ENCODE assay signal across 9 mouse cellular contexts in the genomic region with DNA sequence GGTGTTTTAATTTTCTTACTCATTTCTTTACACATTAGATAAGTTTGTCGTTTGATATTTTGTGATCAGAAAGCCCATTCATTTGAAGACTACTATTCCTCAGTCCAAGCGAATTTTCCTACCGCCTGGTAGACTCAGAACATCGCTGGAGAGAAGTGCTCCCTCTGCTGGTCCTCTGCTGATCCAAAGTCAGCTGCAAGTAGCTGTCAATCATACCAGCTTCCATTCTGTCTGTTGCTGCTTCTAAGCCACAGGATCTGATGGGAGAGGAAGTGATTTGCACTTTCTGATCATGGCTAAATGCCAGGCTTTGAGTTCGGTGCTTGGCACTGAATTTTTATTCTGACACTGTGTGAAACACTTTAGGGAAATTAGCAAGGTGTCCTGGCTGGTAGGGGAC. TPM values are rescaled to one million over a fixed set of nuclear protein-coding genes. Genes with fewer than 3 reads are reported as not detected.
DNase-seq lines count a peak whose midpoint lies in the region; ATAC-seq and TF ChIP-seq lines count a peak whose summit lies in the region.
"Had no signal": no experiment of that assay in that cellular context is flagged by ENCODE, and none has a peak within 500 bp of the region (broad histone marks: within the 10 kb centered on the region; RNA-seq: fewer than 3 reads in every experiment).

No protein-coding gene starts in this region.

- no peaks in the 10 kb centered on the region for H3K36me3 ChIP-seq in forebrain, embryonic 10.5 days (replicated peaks)
- no peaks in the 10 kb centered on the region for H3K36me3 ChIP-seq in forebrain, embryonic 13.5 days (ENCODE audit: poor library complexity, severe bottlenecking)
- no peaks in the 10 kb centered on the region for H3K36me3 ChIP-seq in ES-Bruce4 (ENCODE audit: control insufficient read depth, insufficient read depth, low read length, poor library complexity, severe bottlenecking)

- peaks cover 10% of the 10 kb centered on the region for H3K4me1 ChIP-seq in forebrain, embryonic 10.5 days
- H3K4me1 ChIP-seq in forebrain, embryonic 13.5 days: peaks cover 10% of the 10 kb centered on the region
- no peaks in the 10 kb centered on the region for H3K4me1 ChIP-seq in ES-Bruce4 (ENCODE audit: control insufficient read depth, insufficient read depth, low read length)

- peak; percentile 93 for TF ChIP-seq CTCF in ES-Bruce4 (IDR thresholded peaks at IDR 0.05; ENCODE audit: low read depth, low read length)

- no peak overlapping the region for H3K4me2 ChIP-seq in forebrain, embryonic 13.5 days

- WGBS in forebrain, embryonic 10.5 days: 22% methylated on average over 5 of the region's 5 CpGs
- WGBS in forebrain, embryonic 13.5 days: 15% methylated on average over 5 of the region's 5 CpGs

- H3K4me3 ChIP-seq in forebrain, embryonic 10.5 days: no peak overlapping the region
- no peak overlapping the region for H3K4me3 ChIP-seq in forebrain, embryonic 13.5 days
- no peak overlapping the region for H3K4me3 ChIP-seq in ES-Bruce4 (ENCODE audit: low read depth, low read length)

- H3K27ac ChIP-seq in forebrain, embryonic 10.5 days: no peak overlapping the region
- no peak overlapping the region for H3K27ac ChIP-seq in forebrain, embryonic 13.5 days
- H3K27ac ChIP-seq in ES-Bruce4 (ENCODE audit: insufficient read depth, low read length): no peak overlapping the region
- H3K27ac ChIP-seq: macrophage had no signal

- no peak for TF ChIP-seq EP300 in ES-Bruce4 (IDR thresholded peaks at IDR 0.05; ENCODE audit: insufficient read depth, low read depth, low read length)

- no peak overlapping the region for H3K9ac ChIP-seq in forebrain, embryonic 13.5 days
- H3K9ac ChIP-seq in ES-Bruce4 (ENCODE audit: low read depth, poor library complexity, severe bottlenecking): no peak overlapping the region

- ATAC-seq in forebrain, embryonic 13.5 days: no peak

- peak; percentile 45 for DNase-seq in forebrain, embryonic 10.5 days (ENCODE audit: extremely low spot score, low spot score)
- peak; percentile 16 for DNase-seq in c-Kit-negative CD71-positive TER-119-positive erythroid progenitor cells, embryonic 14.5 days (ENCODE audit: low read depth, low spot score)
- DNase-seq in frontal cortex, postnatal 25 days (ENCODE audit: low spot score in 2 of 2): peak; percentile 21 to 25
- peak; percentile 72 for DNase-seq in layer of hippocampus, adult 11-12 months (ENCODE audit: low spot score)
- peak; percentile 45 for DNase-seq in lung, postnatal 25 days (ENCODE audit: low spot score)
- peak; percentile 21 for DNase-seq in spleen, adult 12 weeks (ENCODE audit: low spot score)

- no peaks in the 10 kb centered on the region for H3K27me3 ChIP-seq in forebrain, embryonic 10.5 days (ENCODE audit: poor library complexity, severe bottlenecking)
- H3K27me3 ChIP-seq in forebrain, embryonic 13.5 days: no peaks in the 10 kb centered on the region
- H3K27me3 ChIP-seq in ES-Bruce4 (ENCODE audit: control insufficient read depth, insufficient read depth, low read length, poor library complexity, severe bottlenecking): no peaks in the 10 kb centered on the region

- no peaks in the 10 kb centered on the region for H3K9me3 ChIP-seq in forebrain, embryonic 10.5 days
- H3K9me3 ChIP-seq in forebrain, embryonic 13.5 days (replicated peaks): no peaks in the 10 kb centered on the region
- no peaks in the 10 kb centered on the region for H3K9me3 ChIP-seq in ES-Bruce4 (replicated peaks; ENCODE audit: control insufficient read depth, insufficient read depth, low read length, poor library complexity, severe bottlenecking)

- TF ChIP-seq POLR2A in ES-Bruce4 (IDR thresholded peaks at IDR 0.05; ENCODE audit: insufficient read depth, low read length): no peak

RNA-seq across cellular contexts. Expression of gene Zw10, which starts 4.1 kb away (rescaled TPM):
- polyA plus RNA-seq in forebrain, embryonic 10.5 days (2016; fragmentation: Nextera tagmentation; extraction: Ambion mirVana): 60.5 and 61.9 TPM in 2 replicates
- 40.2 and 44.7 TPM in 2 replicates for polyA plus RNA-seq in forebrain, embryonic 13.5 days (2015; fragmentation: Nextera tagmentation; extraction: Ambion mirVana)
- polyA plus RNA-seq in ES-Bruce4 (2011; ENCODE audit: insufficient read depth, insufficient read length, low read depth, missing spikeins): 25.5 and 29.2 TPM in 2 replicates

RNA-seq across cellular contexts. Expression of gene Tmprss5, which starts 29.7 kb away (rescaled TPM):
- polyA plus RNA-seq in forebrain, embryonic 10.5 days (2016; fragmentation: Nextera tagmentation; extraction: Ambion mirVana): 0.71 and 0.76 TPM in 2 replicates
- polyA plus RNA-seq in forebrain, embryonic 13.5 days (2015; fragmentation: Nextera tagmentation; extraction: Ambion mirVana): 0.93 and 1.9 TPM in 2 replicates
- 0.85 and 1.6 TPM in 2 replicates for polyA plus RNA-seq in ES-Bruce4 (2011; ENCODE audit: insufficient read depth, insufficient read length, low read depth, missing spikeins)
- polyA plus RNA-seq: macrophage had no signal

Comparison
In these comparisons a context has a peak if more than half of its experiments do, and no peak if none do; other contexts are left out.
1. DNase-seq: peak in every context shown above with its lines; median percentile 72 in layer of hippocampus, adult 11-12 months; 45 in forebrain, embryonic 10.5 days; 45 in lung, postnatal 25 days; 23 in frontal cortex, postnatal 25 days; 21 in spleen, adult 12 weeks; 16 in c-Kit-negative CD71-positive TER-119-positive erythroid progenitor cells, embryonic 14.5 days.